Mouse (Mus musculus): ENCODE measurements around the gene Leng9.

The Leng9 gene

GRCm38 (mm10) chr7:4122783-4123182, 27.4 kb downstream of the Leng9 start:
- DNase-seq (ENCODE audit: low read depth): no peak

DNA sequence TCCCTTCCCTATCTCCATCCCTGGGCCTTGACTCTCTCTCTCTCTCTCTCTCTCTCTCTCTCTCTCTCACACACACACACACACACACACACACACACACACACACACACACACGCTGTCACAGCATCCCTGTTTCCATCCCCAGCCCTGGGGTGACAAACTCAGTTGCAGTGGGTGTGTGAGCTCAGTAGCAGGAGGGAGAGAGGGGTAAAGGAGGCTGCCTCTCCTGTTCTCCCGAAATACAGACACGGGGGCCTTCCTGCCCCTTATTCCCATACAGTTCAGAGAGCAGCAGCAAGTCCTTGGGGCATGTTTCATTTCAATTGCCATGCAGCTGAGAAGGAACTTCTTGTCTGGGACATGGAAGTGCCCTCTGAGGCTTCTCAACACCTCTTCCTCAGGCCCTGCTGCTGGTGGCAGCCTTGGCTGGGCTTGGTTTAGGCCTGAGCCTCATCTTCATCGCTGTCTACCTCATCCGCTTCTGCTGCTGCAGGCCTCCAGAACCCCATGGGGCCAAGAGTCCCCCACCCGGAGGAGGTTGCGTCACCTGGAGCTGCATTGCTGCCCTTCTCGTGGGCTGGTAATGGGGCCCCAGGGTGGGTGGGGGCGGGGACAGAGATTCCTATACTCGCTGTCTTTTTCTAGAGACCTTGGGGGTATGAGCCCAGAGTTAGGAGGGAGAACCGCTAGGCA, 28.0 kb downstream of the Leng9 start:
- peak; percentile 5 for DNase-seq (ENCODE audit: low read depth)

DNA sequence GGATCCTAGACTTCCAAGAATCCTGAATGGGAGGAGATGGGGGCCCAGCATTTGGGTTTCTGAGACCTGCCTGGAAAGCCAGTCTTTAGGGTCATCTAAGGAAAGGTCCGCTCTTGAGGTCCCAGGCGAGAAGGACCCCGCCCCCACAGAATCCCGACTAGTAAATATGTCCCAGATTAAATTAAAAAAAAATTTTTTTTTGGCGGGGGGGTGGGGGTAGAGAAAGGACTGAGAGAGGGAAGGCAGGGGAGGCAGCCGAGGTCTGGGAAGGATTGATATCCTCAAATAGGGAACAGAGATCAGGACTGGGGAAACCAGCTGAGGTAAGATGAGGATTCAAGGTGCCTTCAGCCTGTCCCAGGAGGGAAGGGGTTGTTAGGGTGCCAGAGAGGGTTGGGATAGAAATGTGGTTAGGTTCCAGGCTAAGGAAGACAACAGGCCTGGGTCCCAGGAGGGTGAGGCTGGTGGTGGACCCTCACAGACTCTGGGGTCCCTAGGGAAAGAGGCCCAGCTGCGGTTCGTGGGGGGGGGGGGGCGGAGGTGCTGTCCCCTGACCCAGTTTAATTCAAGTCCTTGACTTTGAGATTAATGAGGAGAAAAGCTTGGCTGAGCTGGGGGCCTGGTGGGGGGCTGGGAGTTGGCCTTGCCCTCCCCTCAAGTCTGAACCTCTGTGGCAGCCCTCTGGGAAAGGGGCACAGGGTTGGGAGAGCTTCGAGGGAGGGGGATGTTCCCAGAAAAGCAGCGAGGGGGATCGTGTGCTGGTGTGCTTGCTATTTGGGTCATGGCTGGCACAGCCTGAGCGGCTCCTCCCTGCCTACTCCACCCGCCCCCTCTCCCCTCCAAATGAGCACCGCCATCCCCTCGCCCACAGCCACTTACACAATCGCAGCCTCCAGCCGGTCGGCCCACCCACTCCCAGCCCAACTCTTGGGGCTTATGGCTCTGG, 29.9 kb downstream of the Leng9 start:
- DNase-seq (ENCODE audit: low read depth): no peak

- DNase-seq (ENCODE audit: low read depth): peak; percentile 68
Measured at GRCm38 (mm10) chr7:4119344-4119902, 30.8 kb downstream of the Leng9 start, which contains the start of gene Ttyh1. Gene Ttyh1 (plus strand): TSS chr7:4119408.

- no peak for DNase-seq (ENCODE audit: low read depth)
Measured at GRCm38 (mm10) chr7:4117050-4117814, 32.9 kb downstream of the Leng9 start.

DNA sequence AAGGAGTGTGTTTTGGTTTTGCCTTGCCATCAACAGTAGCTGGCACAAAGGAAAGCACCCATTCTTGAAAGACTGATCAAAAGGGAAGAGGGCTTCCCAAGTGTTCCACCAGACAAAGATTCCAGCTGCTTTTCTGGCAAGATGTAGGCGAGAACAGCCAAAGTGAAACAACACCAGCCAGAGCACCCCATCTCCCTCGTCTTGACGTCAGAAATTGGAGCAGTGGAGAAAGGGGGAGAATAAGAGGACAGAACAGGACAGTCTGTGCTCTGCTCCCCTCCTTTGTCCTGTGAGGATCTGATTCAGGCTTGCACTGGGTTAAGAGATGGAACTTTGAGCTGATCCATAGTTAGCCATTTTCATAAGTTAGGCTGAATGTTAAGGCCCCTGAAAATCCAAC, 38.4 kb downstream of the Leng9 start:
- no peak for DNase-seq (ENCODE audit: low read depth)

DNA sequence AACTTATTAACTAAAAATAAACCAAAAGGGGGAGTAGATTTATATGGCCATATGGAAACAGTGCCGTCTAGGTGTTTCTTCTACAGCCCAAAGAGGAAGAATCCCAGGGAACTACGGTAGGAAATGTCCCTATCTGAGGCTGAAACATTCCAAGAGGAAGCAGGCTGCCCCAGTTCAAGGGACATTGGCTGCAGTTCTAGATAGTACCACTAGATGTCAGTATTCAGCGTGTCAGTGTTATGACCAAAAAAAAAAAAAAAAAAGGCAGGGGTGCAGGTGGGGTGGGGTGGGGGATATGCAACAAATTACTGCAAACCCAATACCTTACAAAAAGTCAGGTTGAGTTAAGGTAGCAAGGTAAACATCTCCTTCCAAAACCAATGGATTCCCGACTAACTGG, 46.8 kb downstream of the Leng9 start:
- peak; percentile 78 for DNase-seq (ENCODE audit: low read depth)

- DNase-seq (ENCODE audit: low read depth): no peak
Measured at GRCm38 (mm10) chr7:4101144-4101543, 49.0 kb downstream of the Leng9 start.

DNA sequence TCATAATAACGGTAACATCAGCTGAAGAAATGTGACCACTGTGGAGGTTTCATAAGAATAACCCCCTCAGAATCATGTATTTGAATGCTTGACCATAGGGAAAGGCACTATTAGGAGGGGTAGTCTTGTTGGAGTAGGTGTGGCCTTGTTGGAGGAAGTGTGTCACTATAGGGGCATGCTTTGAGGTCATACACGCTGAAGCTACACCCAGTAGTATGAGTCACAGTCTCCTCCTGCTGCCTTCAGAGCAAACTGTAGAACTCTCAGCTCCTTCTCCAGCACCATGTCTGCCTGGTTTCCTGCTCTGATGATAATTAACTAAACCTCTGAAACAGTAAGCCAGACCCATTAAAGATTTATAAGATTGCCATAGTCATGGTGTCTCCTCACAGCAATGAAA, 51.3 kb downstream of the Leng9 start:
- no peak for DNase-seq (ENCODE audit: low read depth)

DNA sequence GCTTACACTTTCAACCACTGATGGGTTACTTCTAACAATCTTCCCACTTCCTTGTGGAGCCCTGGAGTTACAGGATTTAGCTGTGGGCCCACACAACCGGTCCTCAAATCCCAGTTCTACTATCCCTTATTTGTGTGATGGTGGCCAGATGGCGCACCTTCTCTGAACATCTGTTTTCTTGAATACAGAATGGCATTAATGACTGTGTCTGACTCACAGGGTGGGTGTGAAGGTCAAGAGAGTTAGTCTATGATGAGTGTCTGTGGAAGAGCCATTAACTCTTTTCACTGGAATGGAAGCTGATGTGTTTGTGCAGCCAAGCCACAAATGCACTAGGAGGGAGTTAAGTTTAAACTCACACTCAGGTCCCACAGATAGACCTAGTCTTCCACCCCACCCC, 51.9 kb downstream of the Leng9 start:
- no peak for DNase-seq (ENCODE audit: low read depth)
